Mouse (Mus musculus): ENCODE data around the gene Gpr183. TPM values are rescaled to one million over a fixed set of nuclear protein-coding genes. Genes with fewer than 3 reads are reported as not detected.

The Gpr183 gene
- total and polyA plus RNA-seq, 2 experiments = 0.26 to 0.37 TPM

DNA sequence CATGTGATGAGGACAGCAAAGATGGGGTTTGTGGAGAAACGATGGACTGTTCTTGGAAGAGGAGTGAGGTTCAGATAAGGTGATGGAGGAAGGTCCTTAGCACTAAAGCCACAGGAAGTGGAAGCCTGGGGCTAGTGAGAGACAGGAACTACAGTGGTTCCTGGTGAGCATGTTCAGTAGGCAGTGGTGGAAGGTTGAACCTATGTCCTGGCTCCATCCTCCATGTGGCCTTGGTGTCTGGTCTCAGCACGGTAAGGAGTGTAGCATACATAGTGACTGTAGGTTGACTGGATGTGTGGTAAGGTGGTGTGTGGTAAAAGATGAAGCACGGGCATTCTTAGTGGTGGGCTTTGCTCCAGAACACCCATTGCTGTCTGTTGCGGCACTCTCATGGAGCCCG, 15.1 kb downstream of the Gpr183 start:
- Histone ChIP-seq H3K79me2 (ENCODE audit: control insufficient read depth, insufficient read depth, low read length) (no peaks in the 10 kb centered on the region; the same call in 1 of the 2 replicates), H3K9ac (ENCODE audit: low read depth, low read length) (no peak overlapping the region), H3K27ac (replicated peaks; ENCODE audit: insufficient read depth, low read depth, low read length) (no peak overlapping the region), H3K4me1 (ENCODE audit: control insufficient read depth, insufficient read depth, low read length) (peaks cover 5% of the 10 kb centered on the region; the same call in 1 of the 2 replicates), H3K27me3 (ENCODE audit: control insufficient read depth, insufficient read depth, low read length) (no peaks in the 10 kb centered on the region), H3K36me3 (ENCODE audit: control insufficient read depth, insufficient read depth, low read length) (no peaks in the 10 kb centered on the region), H3K4me3 (ENCODE audit: insufficient read depth, low read depth, low read length) (no peak overlapping the region)
- TF ChIP-seq POLR2A (IDR thresholded peaks at IDR 0.05; ENCODE audit: extremely low read depth, insufficient read depth, low read length) (no peak), CTCF (IDR thresholded peaks at IDR 0.05; ENCODE audit: low read depth, low read length) (no peak)
- DNase-seq (ENCODE audit: extremely low read depth, low read depth, low spot score) = no peak
- 93% methylated on average over 5 of the region's 5 CpGs for WGBS

DNA sequence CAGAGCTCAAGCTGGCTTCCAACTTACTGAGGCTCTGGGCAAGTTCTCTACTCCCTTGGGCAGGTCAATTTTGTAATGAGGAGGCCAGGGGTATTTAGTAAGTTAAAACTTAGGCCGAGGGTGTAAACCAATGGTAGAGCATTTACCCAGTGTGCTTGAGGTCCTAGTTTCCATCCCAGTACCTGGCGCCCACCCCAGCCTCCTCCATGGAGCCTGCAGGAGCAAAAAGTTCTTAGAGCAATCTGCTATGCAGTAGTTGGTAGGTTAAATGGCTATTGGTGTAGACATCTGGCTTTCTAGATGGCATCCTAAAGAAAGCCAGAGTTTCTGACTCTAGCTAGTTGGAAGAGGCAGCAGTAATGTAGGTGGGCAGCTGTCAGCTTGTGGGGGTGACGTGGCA, 15.6 kb downstream of the Gpr183 start:
- Histone ChIP-seq H3K27ac (replicated peaks; ENCODE audit: insufficient read depth, low read depth, low read length) (no peak overlapping the region), H3K79me2 (ENCODE audit: control insufficient read depth, insufficient read depth, low read length) (no peaks in the 10 kb centered on the region; the same call in 1 of the 2 replicates), H3K4me1 (ENCODE audit: control insufficient read depth, insufficient read depth, low read length) (peaks cover 5% of the 10 kb centered on the region; the same call in 1 of the 2 replicates), H3K36me3 (ENCODE audit: control insufficient read depth, insufficient read depth, low read length) (no peaks in the 10 kb centered on the region), H3K4me3 (ENCODE audit: insufficient read depth, low read depth, low read length) (no peak overlapping the region), H3K9ac (ENCODE audit: low read depth, low read length) (no peak overlapping the region), H3K27me3 (ENCODE audit: control insufficient read depth, insufficient read depth, low read length) (no peaks in the 10 kb centered on the region)
- no peak for DNase-seq (ENCODE audit: extremely low read depth, low read depth, low spot score)
- WGBS = 98% methylated on average over 3 of the region's 3 CpGs
- TF ChIP-seq POLR2A (IDR thresholded peaks at IDR 0.05; ENCODE audit: extremely low read depth, insufficient read depth, low read length) = no peak
- TF ChIP-seq CTCF (IDR thresholded peaks at IDR 0.05; ENCODE audit: low read depth, low read length) = no peak

DNA sequence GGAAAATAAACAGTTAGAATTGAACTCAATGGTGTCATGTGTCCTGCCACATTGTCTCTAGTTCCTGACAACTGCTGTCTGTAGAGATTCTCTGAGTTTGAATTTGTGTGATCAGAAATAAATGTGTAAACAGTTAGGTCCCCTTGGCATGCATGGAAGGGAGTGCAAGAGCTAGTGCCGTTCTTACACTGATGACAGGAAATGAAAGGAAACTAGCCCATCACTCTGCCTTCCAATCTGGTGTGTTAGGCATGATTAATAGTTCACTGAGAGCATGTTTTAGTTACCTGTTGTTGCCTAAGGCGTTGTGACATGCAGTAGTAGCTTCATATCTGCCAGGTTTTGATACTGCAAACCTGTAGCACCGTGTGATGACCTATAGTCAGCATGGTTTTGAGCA, 17.0 kb downstream of the Gpr183 start:
- no peaks in the 10 kb centered on the region for H3K27me3 ChIP-seq (ENCODE audit: control insufficient read depth, insufficient read depth, low read length)
- no peak for DNase-seq (ENCODE audit: extremely low read depth, low read depth, low spot score)
- H3K9ac ChIP-seq (ENCODE audit: low read depth, low read length) = no peak overlapping the region
- TF ChIP-seq POLR2A (IDR thresholded peaks at IDR 0.05; ENCODE audit: extremely low read depth, insufficient read depth, low read length) (no peak), CTCF (IDR thresholded peaks at IDR 0.05; ENCODE audit: low read depth, low read length) (no peak)
- WGBS = 76% methylated on average over 3 of the region's 3 CpGs
- H3K27ac ChIP-seq (replicated peaks; ENCODE audit: insufficient read depth, low read depth, low read length) = no peak overlapping the region
- H3K4me3 ChIP-seq (ENCODE audit: insufficient read depth, low read depth, low read length) = no peak overlapping the region
- H3K4me1 ChIP-seq (ENCODE audit: control insufficient read depth, insufficient read depth, low read length) = peaks cover 5% of the 10 kb centered on the region; the same call in 1 of the 2 replicates
- no peaks in the 10 kb centered on the region; the same call in 1 of the 2 replicates for H3K79me2 ChIP-seq (ENCODE audit: control insufficient read depth, insufficient read depth, low read length)
- H3K36me3 ChIP-seq (ENCODE audit: control insufficient read depth, insufficient read depth, low read length) = no peaks in the 10 kb centered on the region

DNA sequence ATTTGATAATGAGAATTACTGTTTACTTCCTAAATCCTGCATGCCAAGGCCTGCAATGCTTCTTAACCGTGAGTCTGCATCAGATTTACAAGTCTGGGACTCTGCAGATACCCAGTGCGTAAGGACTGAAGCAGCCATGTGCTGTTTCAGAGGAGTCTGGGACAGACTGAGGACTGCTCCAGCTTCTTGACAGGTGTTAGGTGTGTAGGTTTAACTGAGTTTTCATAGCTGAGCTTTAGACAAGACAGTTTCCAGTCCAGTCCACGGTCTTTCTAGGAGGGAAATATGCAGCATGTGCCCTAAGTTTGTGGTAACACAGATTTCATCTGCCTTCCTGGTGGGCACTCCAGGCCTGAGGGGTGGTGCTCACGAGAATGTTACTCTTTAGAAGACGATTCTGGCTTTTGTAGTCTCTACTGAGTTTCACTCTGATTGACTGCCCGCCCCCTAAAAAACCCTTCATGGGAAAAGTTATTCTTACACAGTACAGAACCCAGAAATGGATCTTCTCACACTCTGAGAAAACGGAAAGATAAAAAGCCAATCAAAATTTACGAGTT, 17.7 kb downstream of the Gpr183 start:
- Histone ChIP-seq H3K36me3 (ENCODE audit: control insufficient read depth, insufficient read depth, low read length) (no peaks in the 10 kb centered on the region), H3K27ac (replicated peaks; ENCODE audit: insufficient read depth, low read depth, low read length) (no peak overlapping the region), H3K27me3 (ENCODE audit: control insufficient read depth, insufficient read depth, low read length) (no peaks in the 10 kb centered on the region), H3K4me1 (ENCODE audit: control insufficient read depth, insufficient read depth, low read length) (peaks cover 5% of the 10 kb centered on the region; the same call in 1 of the 2 replicates), H3K4me3 (ENCODE audit: insufficient read depth, low read depth, low read length) (no peak overlapping the region), H3K79me2 (ENCODE audit: control insufficient read depth, insufficient read depth, low read length) (no peaks in the 10 kb centered on the region; the same call in 1 of the 2 replicates), H3K9ac (ENCODE audit: low read depth, low read length) (no peak overlapping the region)
- no peak for TF ChIP-seq CTCF (IDR thresholded peaks at IDR 0.05; ENCODE audit: low read depth, low read length)
- TF ChIP-seq POLR2A (IDR thresholded peaks at IDR 0.05; ENCODE audit: extremely low read depth, insufficient read depth, low read length) = no peak
- WGBS = 89% methylated on average over 8 of the region's 8 CpGs
- DNase-seq (ENCODE audit: extremely low read depth, low read depth, low spot score) = no peak

DNA sequence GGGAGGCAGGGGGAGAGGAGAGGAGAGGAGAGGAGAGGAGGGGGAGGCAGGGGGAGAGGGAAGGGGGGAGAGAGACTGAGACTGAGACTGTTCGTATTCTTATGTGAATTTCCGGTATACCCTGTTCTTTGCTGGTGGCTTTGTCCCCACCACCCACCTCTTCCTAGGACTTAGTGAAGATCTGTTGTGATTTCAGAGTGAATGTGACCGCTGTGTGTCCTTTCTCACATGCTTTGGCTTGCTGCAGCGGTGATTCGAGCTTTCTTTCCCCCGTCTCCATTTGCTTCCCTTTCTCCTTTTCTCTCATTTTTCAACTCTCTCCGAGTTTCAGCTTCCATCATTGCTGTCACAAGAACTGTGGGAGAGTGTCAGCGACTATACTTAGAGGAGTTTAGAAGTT, 18.3 kb downstream of the Gpr183 start:
- WGBS = 87% methylated on average over 8 of the region's 8 CpGs
- Histone ChIP-seq H3K9ac (ENCODE audit: low read depth, low read length) (no peak overlapping the region), H3K4me3 (ENCODE audit: insufficient read depth, low read depth, low read length) (no peak overlapping the region), H3K27ac (replicated peaks; ENCODE audit: insufficient read depth, low read depth, low read length) (no peak overlapping the region), H3K27me3 (ENCODE audit: control insufficient read depth, insufficient read depth, low read length) (no peaks in the 10 kb centered on the region), H3K4me1 (ENCODE audit: control insufficient read depth, insufficient read depth, low read length) (peaks cover 4% of the 10 kb centered on the region; the same call in 1 of the 2 replicates), H3K79me2 (ENCODE audit: control insufficient read depth, insufficient read depth, low read length) (no peaks in the 10 kb centered on the region; the same call in 1 of the 2 replicates), H3K36me3 (ENCODE audit: control insufficient read depth, insufficient read depth, low read length) (no peaks in the 10 kb centered on the region)
- DNase-seq (ENCODE audit: extremely low read depth, low read depth, low spot score) = no peak
- TF ChIP-seq POLR2A (IDR thresholded peaks at IDR 0.05; ENCODE audit: extremely low read depth, insufficient read depth, low read length) (no peak), CTCF (IDR thresholded peaks at IDR 0.05; ENCODE audit: low read depth, low read length) (no peak)

DNA sequence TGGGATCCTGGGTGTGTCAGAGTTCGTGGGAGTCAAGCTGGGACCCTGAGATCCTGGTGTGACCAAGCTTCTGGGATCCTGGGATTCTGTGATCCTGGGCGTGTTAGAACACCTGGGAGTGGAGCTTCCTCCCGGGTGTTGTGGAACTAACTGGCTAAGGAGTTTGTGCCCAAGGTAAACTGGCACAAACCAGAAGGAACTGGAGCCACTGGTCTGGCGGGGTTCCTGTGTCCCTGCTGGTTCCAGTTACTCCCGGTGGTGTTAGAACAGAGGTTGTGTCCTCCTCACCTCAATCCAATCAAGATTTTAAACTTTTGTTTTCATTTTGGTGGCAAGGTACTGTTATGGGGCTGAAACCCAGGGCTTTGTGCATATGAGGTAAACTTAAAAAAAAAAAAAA, 18.9 kb downstream of the Gpr183 start:
- Histone ChIP-seq H3K4me1 (ENCODE audit: control insufficient read depth, insufficient read depth, low read length) (no peaks in the 10 kb centered on the region), H3K36me3 (ENCODE audit: control insufficient read depth, insufficient read depth, low read length) (no peaks in the 10 kb centered on the region), H3K9ac (ENCODE audit: low read depth, low read length) (no peak overlapping the region), H3K27me3 (ENCODE audit: control insufficient read depth, insufficient read depth, low read length) (no peaks in the 10 kb centered on the region), H3K79me2 (ENCODE audit: control insufficient read depth, insufficient read depth, low read length) (no peaks in the 10 kb centered on the region; the same call in 1 of the 2 replicates), H3K27ac (replicated peaks; ENCODE audit: insufficient read depth, low read depth, low read length) (no peak overlapping the region), H3K4me3 (ENCODE audit: insufficient read depth, low read depth, low read length) (no peak overlapping the region)
- 75% methylated on average over 5 of the region's 5 CpGs for WGBS
- TF ChIP-seq CTCF (IDR thresholded peaks at IDR 0.05; ENCODE audit: low read depth, low read length) (no peak), POLR2A (IDR thresholded peaks at IDR 0.05; ENCODE audit: extremely low read depth, insufficient read depth, low read length) (no peak)
- no peak for DNase-seq (ENCODE audit: extremely low read depth, low read depth, low spot score)

Measured in liver, adult 2 months (tissue).